Mouse (Mus musculus) ES-Bruce4 (cell line): ENCODE results near the gene H2-Ab1. TPM values are rescaled to one million over a fixed set of nuclear protein-coding genes. Genes with fewer than 3 reads are reported as not detected.

Experiments
- H3K27ac ChIP-seq: 2 replicates; pipeline ENCODE4 v1.5.1; 2012; ENCODE audit warnings: low read length, inconsistent platforms; ENCODE audit not compliant: insufficient read depth
- H3K27me3 ChIP-seq: 2 replicates; pipeline ENCODE4 v1.6.1; 2012; ENCODE audit warnings: mild to moderate bottlenecking, low read length, inconsistent platforms; ENCODE audit not compliant: control insufficient read depth, poor library complexity, insufficient read depth, severe bottlenecking
- H3K36me3 ChIP-seq: 2 replicates; pipeline ENCODE4 v1.6.1; 2012; ENCODE audit warnings: inconsistent platforms, mild to moderate bottlenecking, low read length, moderate library complexity; ENCODE audit not compliant: control insufficient read depth, poor library complexity, insufficient read depth, severe bottlenecking
- H3K4me1 ChIP-seq: one replicate; pipeline ENCODE4 v1.8.1; 2011; ENCODE audit warnings: low read length; ENCODE audit not compliant: control insufficient read depth, insufficient read depth
- H3K4me3 ChIP-seq: 2 replicates; pipeline ENCODE4 v1.5.1; 2011; ENCODE audit warnings: low read depth, mild to moderate bottlenecking, low read length
- H3K9ac ChIP-seq: 2 replicates; pipeline ENCODE4 v1.6.1; 2012; ENCODE audit warnings: low read depth, mild to moderate bottlenecking, inconsistent platforms; ENCODE audit not compliant: poor library complexity, severe bottlenecking
- H3K9me3 ChIP-seq: replicated peaks from 2 replicates; pipeline ENCODE4 v1.6.1; 2012; ENCODE audit warnings: mild to moderate bottlenecking, low read length, inconsistent platforms; ENCODE audit not compliant: control insufficient read depth, poor library complexity, insufficient read depth, severe bottlenecking
- CTCF ChIP-seq: IDR thresholded peaks from one replicate; pipeline ENCODE4 v1.8.1; 2011; ENCODE audit warnings: low read depth, low read length
- EP300 ChIP-seq: IDR thresholded peaks from 2 replicates; pipeline ENCODE4 v1.6.1; 2011; ENCODE audit warnings: low read depth, low read length; ENCODE audit not compliant: insufficient read depth
- POLR2A ChIP-seq: IDR thresholded peaks from one replicate; pipeline ENCODE4 v1.8.1; 2011; ENCODE audit warnings: low read length; ENCODE audit not compliant: insufficient read depth
- polyA plus RNA-seq: library from polyadenylated mRNA; stranded (reverse); fragments of >200 nt; gene quantifications from 2 replicates; pipeline ENCODE4 v1.2.4, GENCODE M21; 2011; ENCODE audit warnings: low read depth; ENCODE audit not compliant: missing spikeins, insufficient read depth, insufficient read length

H2-Ab1 gene
- polyA plus RNA-seq, 1 experiment = 2.4 TPM

DNA sequence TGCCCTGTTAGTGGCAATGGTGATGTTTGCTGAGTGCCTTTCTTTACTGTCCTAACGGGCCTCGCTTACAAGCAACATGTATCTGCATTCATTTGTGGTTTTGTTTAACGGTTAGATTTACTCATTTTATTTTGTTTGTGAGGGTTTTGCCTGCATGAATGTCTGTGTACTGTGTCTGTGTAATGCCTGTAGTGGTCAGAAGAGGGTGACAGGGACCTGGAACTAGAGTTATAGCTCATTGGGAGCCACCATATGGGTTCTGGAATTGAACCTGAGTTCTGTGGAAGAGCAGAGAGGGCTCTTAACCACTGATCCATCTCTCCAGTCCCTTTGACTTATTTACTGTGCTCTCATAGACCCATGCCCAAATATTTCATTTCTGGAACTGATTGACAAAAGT lies 10.4 kb upstream of the H2-Ab1 start:
- TF ChIP-seq EP300 (no peak), POLR2A (no peak), CTCF (no peak)
- Histone ChIP-seq H3K27me3 (no peaks in the 10 kb centered on the region), H3K27ac (no peak overlapping the region), H3K9ac (no peak overlapping the region), H3K9me3 (no peaks in the 10 kb centered on the region), H3K4me3 (no peak overlapping the region), H3K36me3 (no peaks in the 10 kb centered on the region), H3K4me1 (no peaks in the 10 kb centered on the region)

DNA sequence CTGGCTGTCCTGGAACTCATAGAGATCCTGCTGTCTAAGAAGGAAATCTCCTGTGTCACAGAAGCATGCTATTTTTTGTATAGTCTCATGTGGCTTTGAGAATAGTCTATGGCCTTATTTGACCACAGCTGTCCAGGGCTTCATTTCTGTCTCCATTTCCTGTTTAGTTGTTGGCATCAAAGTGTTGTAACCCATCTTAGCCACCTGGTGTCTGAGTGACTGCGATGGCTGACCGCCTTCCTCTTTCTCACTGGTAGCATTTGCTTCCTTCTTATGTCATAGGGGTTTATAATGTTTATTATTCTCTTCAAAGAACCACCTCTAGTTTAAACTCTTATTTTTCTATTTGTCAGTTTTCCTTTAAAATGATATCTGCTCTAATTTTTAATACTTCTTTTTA lies 8.7 kb upstream of the H2-Ab1 start:
- H3K9ac ChIP-seq = no peak overlapping the region
- no peaks in the 10 kb centered on the region for H3K9me3 ChIP-seq
- no peaks in the 10 kb centered on the region for H3K27me3 ChIP-seq
- no peaks in the 10 kb centered on the region for H3K4me1 ChIP-seq
- H3K27ac ChIP-seq = no peak overlapping the region
- H3K4me3 ChIP-seq = no peak overlapping the region
- TF ChIP-seq POLR2A (no peak), CTCF (no peak)
- H3K36me3 ChIP-seq = no peaks in the 10 kb centered on the region

DNA sequence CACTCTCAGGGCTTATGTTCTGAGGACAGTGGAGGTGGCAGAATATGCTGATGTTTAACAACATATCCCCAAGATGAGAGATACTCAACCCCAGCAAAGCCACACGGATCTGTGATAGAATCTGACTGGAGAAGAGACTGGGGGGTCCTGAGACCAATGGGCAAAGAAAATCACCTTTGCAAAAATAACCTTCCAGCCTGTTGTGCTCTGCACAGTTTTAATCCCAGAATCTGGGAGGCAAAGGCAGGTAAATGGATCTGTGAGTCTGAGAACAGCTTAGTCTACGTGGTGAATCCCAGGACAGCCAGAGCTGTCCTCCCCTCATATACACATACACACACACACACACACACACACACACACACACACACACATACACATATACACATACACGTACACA lies 8.1 kb upstream of the H2-Ab1 start:
- Histone ChIP-seq H3K9ac (no peak overlapping the region), H3K36me3 (no peaks in the 10 kb centered on the region), H3K9me3 (no peaks in the 10 kb centered on the region), H3K27ac (no peak overlapping the region), H3K27me3 (no peaks in the 10 kb centered on the region), H3K4me1 (no peaks in the 10 kb centered on the region), H3K4me3 (no peak overlapping the region)
- TF ChIP-seq EP300 (no peak), POLR2A (no peak), CTCF (no peak)

DNA sequence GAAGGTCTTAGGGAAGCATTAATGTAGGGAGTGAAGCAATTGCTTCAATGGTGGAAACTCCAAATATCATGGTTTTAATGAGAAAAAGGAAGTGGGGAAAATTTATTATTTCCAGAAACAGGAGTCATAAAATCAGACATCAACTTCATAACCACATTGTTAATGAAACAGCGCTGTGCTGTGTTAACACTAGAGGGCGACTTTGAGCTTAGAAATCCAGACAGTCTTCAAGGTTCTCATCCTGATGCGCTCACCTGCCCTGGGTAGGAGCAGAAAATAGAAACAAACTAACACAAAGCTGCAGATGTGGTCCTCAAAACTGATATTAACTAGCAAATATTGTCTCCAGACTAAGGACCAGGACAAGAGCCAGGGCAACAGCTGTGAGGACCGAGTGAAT lies 7.6 kb upstream of the H2-Ab1 start:
- TF ChIP-seq CTCF = peak; percentile 37
- no peak for TF ChIP-seq POLR2A
- no peak for TF ChIP-seq EP300
- Histone ChIP-seq H3K27ac (no peak overlapping the region), H3K4me3 (no peak overlapping the region), H3K4me1 (no peaks in the 10 kb centered on the region), H3K36me3 (no peaks in the 10 kb centered on the region), H3K27me3 (no peaks in the 10 kb centered on the region), H3K9me3 (no peaks in the 10 kb centered on the region), H3K9ac (no peak overlapping the region)

DNA sequence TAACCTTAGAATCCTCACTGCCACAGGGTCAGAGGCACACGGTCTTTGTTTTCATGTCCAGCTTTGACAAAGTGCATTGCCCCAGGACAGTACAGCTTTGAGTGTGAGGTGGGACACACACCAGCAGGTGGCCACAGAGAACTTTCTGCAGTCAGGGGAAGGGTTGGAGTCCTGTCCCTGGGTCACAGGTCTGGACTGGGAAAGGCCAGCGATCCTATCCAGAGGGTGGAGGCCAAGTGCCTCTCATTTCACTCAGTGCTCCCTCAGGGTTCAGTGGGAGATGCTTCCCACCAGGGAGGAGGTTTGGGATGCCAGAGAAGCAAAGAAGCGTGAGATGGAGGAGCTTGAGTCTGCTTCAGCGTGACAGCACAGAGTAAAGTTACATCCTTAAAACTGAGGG lies 5.8 kb upstream of the H2-Ab1 start:
- no peaks in the 10 kb centered on the region for H3K36me3 ChIP-seq
- TF ChIP-seq EP300 (no peak), POLR2A (no peak), CTCF (peak; percentile 59)
- H3K9ac ChIP-seq = no peak overlapping the region
- H3K27ac ChIP-seq = no peak overlapping the region
- H3K4me1 ChIP-seq = no peaks in the 10 kb centered on the region
- no peak overlapping the region for H3K4me3 ChIP-seq
- no peaks in the 10 kb centered on the region for H3K9me3 ChIP-seq
- H3K27me3 ChIP-seq = no peaks in the 10 kb centered on the region

DNA sequence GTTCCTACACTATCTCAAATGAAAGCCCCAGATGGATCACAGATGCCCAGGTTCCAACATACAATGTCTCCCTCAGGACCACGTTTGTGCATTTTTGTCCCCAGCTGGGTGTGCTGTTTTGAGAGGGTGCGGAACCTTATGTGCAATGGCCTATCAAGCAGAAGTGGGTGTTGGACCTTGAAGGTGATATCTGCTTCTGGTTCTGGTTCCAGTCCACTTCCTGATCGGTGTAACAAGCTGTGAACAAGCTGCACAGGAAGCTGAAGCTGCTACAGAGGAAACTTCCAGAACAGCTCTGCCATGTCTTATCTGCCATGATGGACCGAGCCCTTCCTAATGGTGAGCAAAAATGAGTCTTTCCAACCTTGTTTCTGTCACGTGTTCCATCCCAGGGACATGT lies 988 bp upstream of the H2-Ab1 start:
- no peaks in the 10 kb centered on the region for H3K4me1 ChIP-seq
- no peak overlapping the region for H3K9ac ChIP-seq
- no peaks in the 10 kb centered on the region for H3K36me3 ChIP-seq
- no peak overlapping the region for H3K4me3 ChIP-seq
- H3K27me3 ChIP-seq = no peaks in the 10 kb centered on the region
- no peaks in the 10 kb centered on the region for H3K9me3 ChIP-seq
- TF ChIP-seq CTCF (no peak), POLR2A (no peak), EP300 (no peak)
- no peak overlapping the region for H3K27ac ChIP-seq
